Mouse (Mus musculus) forebrain, embryonic 14.5 days (tissue): ENCODE results near the gene Srrm4. TPM values are rescaled to one million over a fixed set of nuclear protein-coding genes. Genes with fewer than 3 reads are reported as not detected.

ENCODE experiments used
- ATAC-seq: fragments of 200-750 bp; cut with Nextera tagmentation; 2 replicates; pipeline ENCODE4 v1.8.0; 2017; ENCODE audit warnings: mild to moderate bottlenecking, moderate library complexity
- DNase-seq: peaks from one replicate; pipeline ENCODE4 v3.0.0-alpha.2; 2015; ENCODE audit warnings: low spot score
- H3K27ac ChIP-seq: fragments of 300-500 bp; sonication (generic); 2 replicates; pipeline ENCODE4 v1.5.1; 2014; ENCODE audit warnings: low read depth, mild to moderate bottlenecking, control low read depth, low read length, moderate library complexity
- H3K27me3 ChIP-seq: fragments of 300-500 bp; sonication (generic); replicated peaks from 2 replicates; pipeline ENCODE4 v1.6.1; 2014; ENCODE audit warnings: low read length, control low read depth, mixed read lengths; ENCODE audit not compliant: control insufficient read depth, insufficient read depth
- H3K36me3 ChIP-seq: fragments of 300-500 bp; sonication (generic); 2 replicates; pipeline ENCODE4 v1.6.1; 2014; ENCODE audit warnings: low read length, control low read depth; ENCODE audit not compliant: control insufficient read depth, insufficient read depth
- H3K4me1 ChIP-seq: fragments of 300-500 bp; sonication (generic); 2 replicates; pipeline ENCODE4 v1.6.1; 2014; ENCODE audit warnings: antibody characterized with exemption, low read length, control low read depth; ENCODE audit not compliant: control insufficient read depth, insufficient read depth
- H3K4me2 ChIP-seq: fragments of 300-500 bp; sonication (generic); 2 replicates; pipeline ENCODE4 v1.6.1; 2014; ENCODE audit warnings: mild to moderate bottlenecking, control low read depth, low read length
- H3K4me3 ChIP-seq: fragments of 300-500 bp; sonication (generic); 2 replicates; pipeline ENCODE4 v1.5.1; 2014; ENCODE audit warnings: low read depth, low read length, control low read depth
- H3K9ac ChIP-seq: fragments of 300-500 bp; sonication (generic); 2 replicates; pipeline ENCODE4 v1.6.1; 2014; ENCODE audit warnings: mild to moderate bottlenecking, low read length, control low read depth, moderate library complexity
- H3K9me3 ChIP-seq: fragments of 300-500 bp; sonication (generic); replicated peaks from 2 replicates; pipeline ENCODE4 v1.6.1; 2016; ENCODE audit warnings: low read length, control low read depth, mixed read lengths; ENCODE audit not compliant: control insufficient read depth
- WGBS: fragments of 180-500 bp; shearing (Covaris S2); extraction: QIAGEN DNeasy Blood & Tissue Kit; methylation state at CpG from one replicate; pipeline ENCODE4 v1.1.7; 2014; 5-methylcytosine and 5-hydroxymethylcytosine counted together
- polyA plus RNA-seq: library from polyadenylated mRNA; unstranded; fragments of >200 nt; fragmentation: Nextera tagmentation; extraction: Ambion mirVana; gene quantifications from 2 replicates; pipeline ENCODE4 v1.2.1, GENCODE M21; 2014

Gene Srrm4
- polyA plus RNA-seq, 1 experiment from 2014 or later: 20.0 TPM

GRCm38 (mm10) chr5:116518047-116518446, 73.6 kb downstream of the Srrm4 start:
- WGBS: 21% methylated on average over 4 of the region's 4 CpGs
- DNase-seq: no peak
- no peaks in the 10 kb centered on the region for H3K9me3 ChIP-seq
- no peaks in the 10 kb centered on the region for H3K27me3 ChIP-seq
- H3K9ac ChIP-seq: no peak overlapping the region
- H3K27ac ChIP-seq: no peak overlapping the region
- no peaks in the 10 kb centered on the region for H3K36me3 ChIP-seq
- 0 out of 2 replicates have a peak, but pooled peaks cover 3% of the 10 kb centered on the region for H3K4me1 ChIP-seq
- ATAC-seq: no peak
- no peak overlapping the region for H3K4me2 ChIP-seq
- no peak overlapping the region for H3K4me3 ChIP-seq

DNA sequence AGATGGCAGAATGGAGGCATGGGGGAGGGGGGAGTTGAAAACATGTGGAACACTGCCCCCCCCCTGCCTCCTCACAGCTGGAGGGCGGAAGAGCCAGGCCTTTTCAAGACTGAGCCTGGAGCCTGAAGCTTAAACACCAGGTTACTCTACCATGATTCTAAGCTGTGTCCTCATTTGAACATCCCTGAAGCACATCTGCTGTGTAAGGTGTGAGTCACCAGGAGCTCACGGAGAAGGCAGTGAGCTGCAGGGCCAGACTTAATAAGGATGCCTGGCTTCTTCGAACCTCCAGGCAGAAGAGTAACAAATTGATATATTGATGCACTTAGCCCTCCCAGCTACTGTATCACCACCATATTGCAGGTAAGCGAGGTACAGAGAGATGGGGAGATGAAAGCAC, 79.5 kb downstream of the Srrm4 start:
- H3K9me3 ChIP-seq: no peaks in the 10 kb centered on the region
- no peak overlapping the region for H3K4me3 ChIP-seq
- no peaks in the 10 kb centered on the region for H3K27me3 ChIP-seq
- H3K4me1 ChIP-seq: no peaks in the 10 kb centered on the region
- no peak overlapping the region for H3K4me2 ChIP-seq
- H3K36me3 ChIP-seq: no peaks in the 10 kb centered on the region
- H3K27ac ChIP-seq: no peak overlapping the region
- ATAC-seq (no peak), DNase-seq (no peak)
- no peak overlapping the region for H3K9ac ChIP-seq
- 79% methylated on average over 4 of the region's 4 CpGs for WGBS

- DNase-seq: peak; percentile 60
- Histone ChIP-seq H3K4me3 (no peak overlapping the region), H3K4me1 (no peaks in the 10 kb centered on the region), H3K27ac (no peak overlapping the region), H3K27me3 (no peaks in the 10 kb centered on the region), H3K36me3 (no peaks in the 10 kb centered on the region), H3K9me3 (no peaks in the 10 kb centered on the region), H3K9ac (no peak overlapping the region), H3K4me2 (no peak overlapping the region)
- peak; percentile 60; the same call in 1 of the 2 replicates for ATAC-seq
- WGBS: 76% methylated on average over 5 of the region's 5 CpGs
These were observed 81.4 kb downstream of the Srrm4 start for GRCm38 (mm10) chr5:116510229-116510628.

GRCm38 (mm10) chr5:116501342-116501741, 90.3 kb downstream of the Srrm4 start:
- H3K27me3 ChIP-seq: no peaks in the 10 kb centered on the region
- WGBS: 4% methylated on average over 15 of the region's 15 CpGs
- no peak overlapping the region; the same call in 1 of the 2 replicates for H3K9ac ChIP-seq
- no peaks in the 10 kb centered on the region for H3K36me3 ChIP-seq
- no peak overlapping the region for H3K4me3 ChIP-seq
- peak; percentile 75 for DNase-seq
- peaks cover 34% of the 10 kb centered on the region for H3K4me1 ChIP-seq
- H3K4me2 ChIP-seq: 0 out of 2 replicates have a peak overlapping the region, but pooled peaks have one; percentile 21
- ATAC-seq: peak; percentile 64
- H3K9me3 ChIP-seq: no peaks in the 10 kb centered on the region
- H3K27ac ChIP-seq: 0 out of 2 replicates have a peak overlapping the region, but pooled peaks have one; percentile 46

DNA sequence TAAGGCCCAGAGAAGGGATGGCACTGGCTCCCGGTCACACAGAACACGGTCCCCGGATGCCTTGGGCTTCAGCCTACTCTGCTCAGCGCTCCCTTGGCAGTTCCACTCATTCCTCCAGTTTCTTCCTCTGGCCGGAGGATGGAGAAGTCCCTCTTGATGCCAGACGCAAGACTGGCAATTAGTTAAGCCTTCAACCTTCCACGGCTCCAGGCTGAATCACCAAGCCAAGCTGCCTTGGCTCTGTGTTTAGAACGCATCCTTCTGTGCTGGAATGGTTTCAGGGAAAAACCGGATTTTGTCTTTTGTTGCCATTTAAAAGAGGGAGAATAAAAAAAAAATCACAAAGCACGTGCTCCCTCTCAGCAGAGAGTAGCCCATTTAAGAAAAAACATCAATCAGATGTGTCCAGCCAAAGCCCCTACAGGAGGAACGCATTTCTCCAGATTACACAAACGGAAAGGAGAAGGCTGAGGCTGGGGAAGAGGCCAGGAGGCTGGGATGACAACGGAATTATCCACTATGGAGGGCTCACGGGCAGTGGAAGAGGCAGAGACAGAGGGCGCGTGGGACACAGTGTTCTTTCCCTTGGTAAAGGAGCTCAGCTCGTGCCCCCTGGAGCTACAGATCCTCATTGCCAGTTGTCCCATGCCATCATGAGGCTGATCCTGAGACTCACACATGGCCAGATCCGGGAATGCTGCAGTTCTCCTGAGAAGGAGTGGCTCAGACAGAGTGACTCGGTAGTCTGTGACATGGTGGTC, 92.6 kb downstream of the Srrm4 start:
- H3K4me2 ChIP-seq: no peak overlapping the region
- no peak for ATAC-seq
- H3K9ac ChIP-seq: peak overlapping the region; percentile 8; the same call in 1 of the 2 replicates
- no peaks in the 10 kb centered on the region for H3K9me3 ChIP-seq
- 65% methylated on average over 19 of the region's 19 CpGs for WGBS
- peak overlapping the region; percentile 33; the same call in 1 of the 2 replicates for H3K27ac ChIP-seq
- H3K27me3 ChIP-seq: no peaks in the 10 kb centered on the region
- no peak overlapping the region for H3K4me3 ChIP-seq
- no peaks in the 10 kb centered on the region for H3K36me3 ChIP-seq
- peak; percentile 61 for DNase-seq
- H3K4me1 ChIP-seq: peaks cover 34% of the 10 kb centered on the region

DNA sequence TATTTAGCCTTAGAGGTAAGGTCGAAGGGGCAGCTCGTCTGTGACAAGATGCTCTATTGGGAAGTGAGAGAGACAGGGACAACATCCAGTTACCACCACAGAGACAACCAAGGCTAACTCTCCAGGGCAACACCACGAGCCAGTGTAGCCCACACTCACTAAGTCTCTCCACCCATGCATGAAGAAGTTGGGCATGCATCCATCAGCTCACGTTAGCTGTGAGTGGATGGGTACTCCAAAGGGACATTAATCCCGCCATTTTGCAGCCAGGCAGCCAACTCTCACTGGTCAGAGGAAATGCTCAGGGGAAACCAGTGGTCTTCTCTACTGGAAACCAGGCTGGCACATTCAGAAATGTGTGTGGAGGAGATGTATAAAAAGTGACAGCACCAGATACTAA, 93.8 kb downstream of the Srrm4 start:
- Histone ChIP-seq H3K4me2 (no peak overlapping the region), H3K9ac (no peak overlapping the region), H3K4me3 (no peak overlapping the region), H3K36me3 (no peaks in the 10 kb centered on the region), H3K27ac (no peak overlapping the region), H3K4me1 (peaks cover 34% of the 10 kb centered on the region), H3K27me3 (no peaks in the 10 kb centered on the region), H3K9me3 (no peaks in the 10 kb centered on the region)
- WGBS: 62% methylated on average over 5 of the region's 5 CpGs
- peak; percentile 33 for DNase-seq
- no peak for ATAC-seq

- Histone ChIP-seq H3K27me3 (no peaks in the 10 kb centered on the region), H3K9ac (no peak overlapping the region), H3K4me1 (peaks cover 30% of the 10 kb centered on the region), H3K36me3 (no peaks in the 10 kb centered on the region), H3K4me2 (no peak overlapping the region), H3K4me3 (no peak overlapping the region), H3K27ac (no peak overlapping the region), H3K9me3 (no peaks in the 10 kb centered on the region)
- DNase-seq: no peak
- 61% methylated on average over 7 of the region's 7 CpGs for WGBS
- no peak for ATAC-seq
These were observed 94.4 kb downstream of the Srrm4 start for GRCm38 (mm10) chr5:116497205-116497604.

- no peak overlapping the region for H3K4me2 ChIP-seq
- no peak for DNase-seq
- no peaks in the 10 kb centered on the region for H3K27me3 ChIP-seq
- H3K27ac ChIP-seq: no peak overlapping the region
- H3K4me1 ChIP-seq: peaks cover 26% of the 10 kb centered on the region
- no peaks in the 10 kb centered on the region for H3K9me3 ChIP-seq
- ATAC-seq: no peak
- no peak overlapping the region for H3K4me3 ChIP-seq
- 90% methylated on average over 2 of the region's 2 CpGs for WGBS
- no peak overlapping the region for H3K9ac ChIP-seq
- H3K36me3 ChIP-seq: no peaks in the 10 kb centered on the region
These were observed 94.9 kb downstream of the Srrm4 start for GRCm38 (mm10) chr5:116496717-116497116.

- 84% methylated on average over 9 of the region's 9 CpGs for WGBS
- peaks cover 20% of the 10 kb centered on the region for H3K4me1 ChIP-seq
- no peak overlapping the region for H3K27ac ChIP-seq
These were observed 96.2 kb downstream of the Srrm4 start for GRCm38 (mm10) chr5:116495466-116495865.

More at GRCm38 (mm10) chr5:116495466-116495865, 96.2 kb downstream of the Srrm4 start:
- no peak overlapping the region for H3K4me3 ChIP-seq
- no peaks in the 10 kb centered on the region for H3K36me3 ChIP-seq
- DNase-seq (no peak), ATAC-seq (no peak)
- H3K27me3 ChIP-seq: no peaks in the 10 kb centered on the region
- H3K4me2 ChIP-seq: no peak overlapping the region
- no peaks in the 10 kb centered on the region for H3K9me3 ChIP-seq
- H3K9ac ChIP-seq: no peak overlapping the region
